Mouse (Mus musculus): ENCODE data around the gene Zfp867. TPM values are rescaled to one million over a fixed set of nuclear protein-coding genes. Genes with fewer than 3 reads are reported as not detected.

Zfp867 gene
- polyA plus RNA-seq, 1 experiment, result 1.4 TPM

DNA sequence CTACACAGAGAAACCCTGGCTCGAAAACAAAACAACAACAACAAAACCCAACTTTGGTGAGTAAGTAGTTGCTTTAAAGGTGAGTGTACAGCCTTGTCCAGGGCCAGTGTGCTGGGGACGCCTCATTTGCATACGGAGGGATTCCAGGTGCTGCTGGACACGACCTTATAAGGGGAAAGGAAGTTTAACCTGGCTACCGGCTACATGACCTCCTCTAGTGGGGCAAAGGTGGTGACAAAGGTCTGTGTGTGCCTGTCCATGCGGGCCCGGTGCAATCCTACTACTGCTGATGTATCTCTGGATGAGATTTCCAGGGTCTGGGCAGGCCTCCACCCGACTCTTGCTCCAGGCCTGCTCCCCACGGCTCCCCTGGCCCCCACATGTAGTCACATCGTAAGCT lies 40.5 kb upstream of the Zfp867 start:
- Histone ChIP-seq H3K36me3 (ENCODE audit: control insufficient read depth, insufficient read depth, low read length) (no peaks in the 10 kb centered on the region), H3K4me3 (ENCODE audit: control insufficient read depth, low read depth, low read length) (no peak overlapping the region), H3K4me1 (ENCODE audit: control insufficient read depth, insufficient read depth, low read length) (peaks cover under 1% of the 10 kb centered on the region; the same call in 1 of the 2 replicates), H3K27me3 (ENCODE audit: control insufficient read depth, insufficient read depth, low read length) (no peaks in the 10 kb centered on the region), H3K27ac (ENCODE audit: control insufficient read depth, insufficient read depth, low read depth, low read length) (no peak overlapping the region)
- TF ChIP-seq POLR2A (IDR thresholded peaks at IDR 0.05; ENCODE audit: control insufficient read depth, low read depth, low read length) (no peak), CTCF (IDR thresholded peaks at IDR 0.05; ENCODE audit: control insufficient read depth, insufficient read depth, insufficient replicate concordance, low read depth, low read length) (no peak)

DNA sequence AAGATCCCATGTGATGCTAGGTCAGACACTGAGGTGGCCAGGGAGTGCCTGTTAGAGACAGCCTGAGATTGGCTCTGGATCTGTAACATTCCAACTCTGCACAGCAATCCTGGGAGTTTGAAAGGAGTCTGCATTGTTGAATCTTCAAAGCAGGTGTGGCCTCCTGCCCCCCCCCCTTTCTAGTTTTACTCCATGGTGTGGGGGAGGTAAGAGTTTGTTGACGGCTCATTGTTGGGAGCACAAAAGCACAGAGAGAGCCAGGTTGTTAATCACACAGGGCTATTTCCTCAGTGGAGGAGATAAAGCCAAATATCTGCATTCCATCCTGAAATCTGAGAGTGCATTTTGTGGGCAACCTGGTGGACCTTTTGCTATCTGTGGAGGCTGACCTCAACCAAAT lies 39.3 kb upstream of the Zfp867 start:
- Histone ChIP-seq H3K4me1 (ENCODE audit: control insufficient read depth, insufficient read depth, low read length) (peaks cover 8% of the 10 kb centered on the region), H3K36me3 (ENCODE audit: control insufficient read depth, insufficient read depth, low read length) (no peaks in the 10 kb centered on the region), H3K27me3 (ENCODE audit: control insufficient read depth, insufficient read depth, low read length) (no peaks in the 10 kb centered on the region), H3K4me3 (ENCODE audit: control insufficient read depth, low read depth, low read length) (no peak overlapping the region), H3K27ac (ENCODE audit: control insufficient read depth, insufficient read depth, low read depth, low read length) (no peak overlapping the region)
- no peak for TF ChIP-seq CTCF (IDR thresholded peaks at IDR 0.05; ENCODE audit: control insufficient read depth, insufficient read depth, insufficient replicate concordance, low read depth, low read length)
- TF ChIP-seq POLR2A (IDR thresholded peaks at IDR 0.05; ENCODE audit: control insufficient read depth, low read depth, low read length), result no peak

DNA sequence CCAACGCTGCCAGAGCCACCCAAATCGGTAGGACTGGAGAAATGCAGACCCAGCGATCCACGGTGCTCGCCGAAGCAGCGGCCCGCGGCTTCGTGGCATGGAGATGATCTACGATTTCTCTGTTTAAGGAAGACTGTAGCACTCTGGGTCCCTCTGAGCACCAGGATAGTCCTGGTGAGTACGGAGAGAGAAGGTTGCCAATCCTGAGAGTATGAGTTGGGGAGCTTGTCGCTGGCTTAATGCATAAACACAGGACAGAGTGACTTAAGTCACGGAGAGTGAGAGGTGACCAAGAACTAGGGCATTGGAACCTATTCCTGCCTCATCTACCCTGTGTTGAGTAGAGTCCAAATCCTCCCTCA lies 34.4 kb upstream of the Zfp867 start:
- Histone ChIP-seq H3K4me1 (ENCODE audit: control insufficient read depth, insufficient read depth, low read length) (peaks cover 22% of the 10 kb centered on the region), H3K4me3 (ENCODE audit: control insufficient read depth, low read depth, low read length) (peak overlapping the region; percentile 92), H3K36me3 (ENCODE audit: control insufficient read depth, insufficient read depth, low read length) (peaks cover 3% of the 10 kb centered on the region; the same call in 1 of the 2 replicates), H3K27ac (ENCODE audit: control insufficient read depth, insufficient read depth, low read depth, low read length) (peak overlapping the region; percentile 76), H3K27me3 (ENCODE audit: control insufficient read depth, insufficient read depth, low read length) (no peaks in the 10 kb centered on the region)
- TF ChIP-seq POLR2A (IDR thresholded peaks at IDR 0.05; ENCODE audit: control insufficient read depth, low read depth, low read length), result no peak
- no peak for TF ChIP-seq CTCF (IDR thresholded peaks at IDR 0.05; ENCODE audit: control insufficient read depth, insufficient read depth, insufficient replicate concordance, low read depth, low read length)

DNA sequence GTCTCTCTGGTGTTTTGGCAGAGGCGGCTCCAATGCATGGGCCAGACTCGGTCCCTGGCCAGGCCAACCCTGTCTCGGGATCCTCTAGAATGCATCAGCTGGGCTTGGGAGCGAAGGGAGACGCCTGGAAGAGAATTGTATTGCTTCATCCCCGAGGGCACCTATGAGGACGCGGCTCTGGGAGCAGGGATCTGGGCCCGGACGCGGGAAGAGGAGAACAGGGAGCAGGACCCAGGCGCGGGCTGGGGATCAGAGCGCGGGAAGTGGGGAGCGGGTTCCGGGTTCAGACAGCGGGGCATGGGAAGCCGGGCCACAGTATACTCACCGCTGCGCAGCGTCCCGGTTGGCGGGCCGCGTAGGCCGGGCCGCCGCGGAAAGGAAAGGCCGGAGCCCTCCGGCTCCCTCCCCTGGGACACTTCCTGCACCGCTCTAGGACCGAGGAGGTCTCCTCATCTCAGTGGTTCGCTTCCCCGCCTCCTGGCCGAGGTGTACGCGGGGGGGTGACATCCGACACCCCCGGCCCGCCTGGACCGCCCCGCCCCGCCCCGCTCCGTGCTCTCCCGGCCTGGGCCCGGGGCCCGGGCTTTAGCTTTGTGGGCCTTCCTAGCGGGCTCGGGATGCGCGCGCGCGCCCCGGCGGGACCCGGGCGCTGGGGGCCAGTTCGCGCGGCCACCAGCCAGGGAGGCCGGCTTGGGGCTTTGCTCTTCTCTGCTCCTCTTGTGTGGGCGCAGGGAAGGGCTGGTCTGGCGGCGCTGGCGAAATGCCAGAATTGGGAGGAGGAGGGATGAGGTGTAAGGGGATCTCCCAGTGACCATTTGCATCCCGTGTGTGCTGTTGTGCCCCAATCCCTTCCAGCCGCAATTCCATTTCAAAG lies 33.8 kb upstream of the Zfp867 start:
- peaks cover 22% of the 10 kb centered on the region for H3K4me1 ChIP-seq (ENCODE audit: control insufficient read depth, insufficient read depth, low read length)
- peak overlapping the region; percentile 92 for H3K4me3 ChIP-seq (ENCODE audit: control insufficient read depth, low read depth, low read length)
- H3K27ac ChIP-seq (ENCODE audit: control insufficient read depth, insufficient read depth, low read depth, low read length), result peak overlapping the region; percentile 94
- H3K27me3 ChIP-seq (ENCODE audit: control insufficient read depth, insufficient read depth, low read length), result no peaks in the 10 kb centered on the region
- H3K36me3 ChIP-seq (ENCODE audit: control insufficient read depth, insufficient read depth, low read length), result peaks cover 3% of the 10 kb centered on the region; the same call in 1 of the 2 replicates
- TF ChIP-seq POLR2A (IDR thresholded peaks at IDR 0.05; ENCODE audit: control insufficient read depth, low read depth, low read length) (peak; percentile 49), CTCF (IDR thresholded peaks at IDR 0.05; ENCODE audit: control insufficient read depth, insufficient read depth, insufficient replicate concordance, low read depth, low read length) (no peak)

DNA sequence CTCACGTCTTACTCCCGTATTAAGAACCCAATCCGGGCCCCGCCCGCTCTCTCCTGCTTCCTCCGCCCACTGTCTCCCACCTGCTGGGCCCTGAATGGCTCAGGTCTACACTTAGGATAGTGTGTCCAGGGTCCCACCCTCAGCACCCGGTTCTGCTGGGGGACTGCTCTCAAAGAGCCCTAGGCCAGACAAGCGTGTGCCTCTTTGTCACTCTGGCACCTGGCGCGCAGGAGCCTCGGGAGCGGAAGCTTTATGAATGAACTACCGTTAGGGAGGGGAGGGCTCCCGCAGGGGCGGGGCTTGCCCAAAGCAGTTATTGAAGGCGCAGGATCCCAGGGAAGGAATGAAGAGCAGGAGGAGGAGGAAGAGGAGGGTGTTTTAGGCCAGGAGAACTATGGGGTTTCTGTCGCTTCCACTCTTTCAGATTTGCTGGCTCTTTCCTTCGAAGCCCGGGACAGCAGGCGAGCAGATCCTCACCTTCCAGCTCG lies 33.1 kb upstream of the Zfp867 start:
- Histone ChIP-seq H3K27me3 (ENCODE audit: control insufficient read depth, insufficient read depth, low read length) (no peaks in the 10 kb centered on the region), H3K27ac (ENCODE audit: control insufficient read depth, insufficient read depth, low read depth, low read length) (peak overlapping the region; percentile 94), H3K4me1 (ENCODE audit: control insufficient read depth, insufficient read depth, low read length) (peaks cover 22% of the 10 kb centered on the region), H3K36me3 (ENCODE audit: control insufficient read depth, insufficient read depth, low read length) (peaks cover 3% of the 10 kb centered on the region; the same call in 1 of the 2 replicates), H3K4me3 (ENCODE audit: control insufficient read depth, low read depth, low read length) (peak overlapping the region; percentile 92)
- TF ChIP-seq CTCF (IDR thresholded peaks at IDR 0.05; ENCODE audit: control insufficient read depth, insufficient read depth, insufficient replicate concordance, low read depth, low read length), result no peak
- no peak; the same call in 1 of the 2 replicates for TF ChIP-seq POLR2A (IDR thresholded peaks at IDR 0.05; ENCODE audit: control insufficient read depth, low read depth, low read length)

DNA sequence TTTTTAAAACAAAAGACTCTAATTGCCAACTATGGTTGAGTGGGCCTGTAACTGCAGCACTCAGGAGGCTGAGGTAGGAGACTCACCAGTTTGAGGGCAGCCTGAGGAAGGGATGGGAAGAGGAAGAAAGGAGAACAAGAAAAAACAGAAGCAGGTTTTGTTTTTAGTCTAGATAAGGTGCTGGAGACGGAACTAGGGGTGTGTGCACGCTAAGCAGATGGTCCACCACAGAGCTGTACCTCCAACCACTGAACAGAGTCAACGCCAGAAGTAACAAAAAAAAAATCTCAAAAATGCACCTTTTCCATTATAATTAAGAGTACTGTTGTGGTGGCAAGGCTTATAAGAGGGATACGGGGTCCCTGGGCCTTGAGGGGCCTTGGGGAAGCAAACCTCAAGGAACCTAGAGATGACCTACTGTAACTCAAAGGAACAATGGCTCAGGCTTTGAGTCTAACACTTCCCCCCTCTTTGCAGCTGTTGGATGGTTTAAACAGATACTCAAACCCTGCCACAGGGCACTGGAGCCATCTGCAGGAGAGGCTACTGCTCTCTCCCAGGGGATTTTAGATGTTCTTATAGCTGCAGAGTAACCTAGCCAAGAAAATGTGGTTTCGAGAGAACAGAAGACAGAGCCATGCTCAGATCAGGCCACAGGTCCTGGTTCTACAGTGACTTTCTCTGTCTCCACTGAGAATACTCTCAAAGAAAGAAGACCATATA lies 29.9 kb upstream of the Zfp867 start:
- Histone ChIP-seq H3K36me3 (ENCODE audit: control insufficient read depth, insufficient read depth, low read length) (peaks cover 4% of the 10 kb centered on the region), H3K4me3 (ENCODE audit: control insufficient read depth, low read depth, low read length) (no peak overlapping the region), H3K27me3 (ENCODE audit: control insufficient read depth, insufficient read depth, low read length) (no peaks in the 10 kb centered on the region), H3K27ac (ENCODE audit: control insufficient read depth, insufficient read depth, low read depth, low read length) (no peak overlapping the region), H3K4me1 (ENCODE audit: control insufficient read depth, insufficient read depth, low read length) (peaks cover 20% of the 10 kb centered on the region)
- no peak for TF ChIP-seq CTCF (IDR thresholded peaks at IDR 0.05; ENCODE audit: control insufficient read depth, insufficient read depth, insufficient replicate concordance, low read depth, low read length)
- no peak for TF ChIP-seq POLR2A (IDR thresholded peaks at IDR 0.05; ENCODE audit: control insufficient read depth, low read depth, low read length)

DNA sequence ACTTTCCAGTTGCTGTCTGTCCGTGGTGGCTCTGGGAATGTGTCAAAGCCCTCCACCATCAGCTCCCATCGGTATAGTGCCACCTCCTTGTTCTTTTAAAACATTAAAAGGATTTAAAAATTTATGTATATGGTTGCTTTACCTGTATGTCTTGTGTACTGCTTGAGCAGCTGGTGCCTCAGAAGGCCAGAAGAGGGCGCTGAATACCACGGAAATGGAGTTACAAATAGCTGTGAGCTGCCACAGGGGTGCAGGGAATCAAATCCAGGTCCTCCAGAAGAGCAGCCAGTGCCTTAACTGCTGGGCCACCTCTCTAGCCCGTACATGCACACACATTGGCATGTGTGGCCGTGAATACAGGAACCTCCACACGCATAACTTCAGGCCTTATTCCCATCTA lies 25.5 kb upstream of the Zfp867 start:
- Histone ChIP-seq H3K27ac (ENCODE audit: control insufficient read depth, insufficient read depth, low read depth, low read length) (no peak overlapping the region), H3K4me1 (ENCODE audit: control insufficient read depth, insufficient read depth, low read length) (no peaks in the 10 kb centered on the region), H3K4me3 (ENCODE audit: control insufficient read depth, low read depth, low read length) (no peak overlapping the region), H3K36me3 (ENCODE audit: control insufficient read depth, insufficient read depth, low read length) (peaks cover 2% of the 10 kb centered on the region), H3K27me3 (ENCODE audit: control insufficient read depth, insufficient read depth, low read length) (no peaks in the 10 kb centered on the region)
- TF ChIP-seq CTCF (IDR thresholded peaks at IDR 0.05; ENCODE audit: control insufficient read depth, insufficient read depth, insufficient replicate concordance, low read depth, low read length), result 0 out of 2 replicates have a peak, but pooled peaks have one; percentile 7
- TF ChIP-seq POLR2A (IDR thresholded peaks at IDR 0.05; ENCODE audit: control insufficient read depth, low read depth, low read length), result no peak
